Mouse (Mus musculus) 3T3-L1 (cell line): ENCODE results near the gene Itpripl2.
A peak's percentile ranks its signal among the peaks of the same experiment; 100 is the strongest.

ENCODE experiments used
- DNase-seq: peaks from one replicate; pipeline ENCODE4 v3.0.0-alpha.2; 2015; ENCODE audit warnings: low read depth, low spot score

The Itpripl2 gene

GRCm38 (mm10) chr7:118488060-118488664 is 3.6 kb downstream of the Itpripl2 start:
- DNase-seq, result peak; percentile 65

GRCm38 (mm10) chr7:118486917-118487316 is 4.9 kb downstream of the Itpripl2 start:
- peak; percentile 65 for DNase-seq

- DNase-seq, result no peak
Observed at GRCm38 (mm10) chr7:118483996-118484395, 7.8 kb downstream of the Itpripl2 start.

- no peak for DNase-seq
Observed at GRCm38 (mm10) chr7:118482001-118482400, 9.8 kb downstream of the Itpripl2 start.

GRCm38 (mm10) chr7:118481047-118481810 is 10.5 kb downstream of the Itpripl2 start:
- peak; percentile 70 for DNase-seq

- peak; percentile 63 for DNase-seq
Observed at GRCm38 (mm10) chr7:118480160-118480709, 11.5 kb downstream of the Itpripl2 start.

- peak; percentile 83 for DNase-seq
Observed at GRCm38 (mm10) chr7:118478835-118479312, 12.9 kb downstream of the Itpripl2 start.

GRCm38 (mm10) chr7:118476428-118476827 is 15.3 kb downstream of the Itpripl2 start:
- DNase-seq, result peak; percentile 57

GRCm38 (mm10) chr7:118475008-118475705 is 16.6 kb downstream of the Itpripl2 start:
- peak; percentile 86 for DNase-seq

GRCm38 (mm10) chr7:118472886-118473285 is 18.9 kb downstream of the Itpripl2 start:
- DNase-seq, result no peak

- no peak for DNase-seq
Observed at GRCm38 (mm10) chr7:118468060-118468459, 23.7 kb downstream of the Itpripl2 start.

- DNase-seq, result no peak
Observed at GRCm38 (mm10) chr7:118464432-118464831, 27.3 kb downstream of the Itpripl2 start.

GRCm38 (mm10) chr7:118462818-118463762 is 28.7 kb downstream of the Itpripl2 start:
- DNase-seq, result peak; percentile 77

- no peak for DNase-seq
Observed at GRCm38 (mm10) chr7:118461400-118462136, 30.2 kb downstream of the Itpripl2 start.

GRCm38 (mm10) chr7:118453722-118454121 is 38.1 kb downstream of the Itpripl2 start:
- no peak for DNase-seq

- no peak for DNase-seq
Observed at GRCm38 (mm10) chr7:118452940-118453339, 38.8 kb downstream of the Itpripl2 start.

- DNase-seq, result peak; percentile 70
Observed at GRCm38 (mm10) chr7:118448134-118448967, 43.4 kb downstream of the Itpripl2 start, which contains the start of gene Syt17. Syt17 (minus strand) TSS chr7:118448222.

- DNase-seq, result no peak
Observed at GRCm38 (mm10) chr7:118447291-118448133, 44.3 kb downstream of the Itpripl2 start.
